Mouse (Mus musculus) midbrain, embryonic 16.5 days (tissue): ENCODE measurements around the gene Sap30bp. TPM values are rescaled to one million over a fixed set of nuclear protein-coding genes. Genes with fewer than 3 reads are reported as not detected.

ENCODE experiments used
- ATAC-seq: fragments of 200-750 bp; cut with Nextera tagmentation; 2 replicates; pipeline ENCODE4 v1.8.0; 2017; ENCODE audit warnings: moderate TSS enrichment
- H3K27ac ChIP-seq: fragments of 300-500 bp; sonication (generic); 2 replicates; pipeline ENCODE4 v1.5.1; 2014; ENCODE audit warnings: mild to moderate bottlenecking, low read length, mixed read lengths
- H3K27me3 ChIP-seq: fragments of 300-500 bp; sonication (generic); 2 replicates; pipeline ENCODE4 v1.6.1; 2014; ENCODE audit warnings: low read depth, low read length, mixed read lengths; ENCODE audit not compliant: control insufficient read depth, insufficient read depth
- H3K36me3 ChIP-seq: fragments of 300-500 bp; sonication (generic); 2 replicates; pipeline ENCODE4 v1.6.1; 2014; ENCODE audit warnings: mild to moderate bottlenecking, low read length, moderate library complexity, mixed read lengths; ENCODE audit not compliant: control insufficient read depth, insufficient read depth
- H3K4me1 ChIP-seq: fragments of 300-500 bp; sonication (generic); 2 replicates; pipeline ENCODE4 v1.6.1; 2014; ENCODE audit warnings: mild to moderate bottlenecking, low read length, mixed read lengths; ENCODE audit not compliant: control insufficient read depth, insufficient read depth
- H3K4me2 ChIP-seq: fragments of 300-500 bp; sonication (generic); 2 replicates; pipeline ENCODE4 v1.6.1; 2014; ENCODE audit warnings: mild to moderate bottlenecking, low read length, mixed read lengths
- H3K4me3 ChIP-seq: fragments of 300-500 bp; sonication (generic); 2 replicates; pipeline ENCODE4 v1.5.1; 2014; ENCODE audit warnings: low read depth, mild to moderate bottlenecking, low read length, moderate library complexity, mixed read lengths
- H3K9ac ChIP-seq: fragments of 300-500 bp; sonication (generic); 2 replicates; pipeline ENCODE4 v1.6.1; 2014; ENCODE audit warnings: low read depth, low read length, mixed read lengths
- H3K9me3 ChIP-seq: fragments of 300-500 bp; sonication (generic); replicated peaks from 2 replicates; pipeline ENCODE4 v1.6.1; 2014; ENCODE audit warnings: mild to moderate bottlenecking, low read length, mixed read lengths; ENCODE audit not compliant: control insufficient read depth, poor library complexity, severe bottlenecking
- WGBS: fragments of 180-500 bp; shearing (Covaris S2); extraction: QIAGEN DNeasy Blood & Tissue Kit; methylation state at CpG from one replicate; pipeline ENCODE4 v1.1.7; 2014; 5-methylcytosine and 5-hydroxymethylcytosine counted together
- polyA plus RNA-seq: library from polyadenylated mRNA; unstranded; fragments of >200 nt; fragmentation: Nextera tagmentation; extraction: Ambion mirVana; gene quantifications from 2 replicates; pipeline ENCODE4 v1.2.1, GENCODE M21; 2015

Sap30bp gene
- polyA plus RNA-seq, 1 experiment from 2014 or later = 49.0 TPM

DNA sequence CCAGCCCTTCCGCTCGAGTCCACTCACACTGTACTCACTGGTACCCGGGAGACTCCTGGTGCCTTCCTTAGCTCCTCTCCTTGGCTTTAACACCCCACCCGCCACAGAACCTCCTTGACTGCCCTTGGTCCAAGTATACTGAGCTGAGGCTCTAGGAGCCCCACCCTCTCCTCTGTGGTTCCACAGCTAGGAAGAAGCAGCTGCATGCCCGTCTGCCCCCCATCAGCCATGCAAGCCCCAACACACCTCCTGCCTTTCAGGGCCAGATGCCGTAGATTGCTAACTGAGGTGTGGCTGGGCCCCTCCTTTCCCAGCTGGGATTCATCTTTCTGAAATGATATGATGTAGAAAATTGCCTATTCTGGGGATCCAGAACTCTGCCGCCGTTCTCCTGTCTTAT lies 12.2 kb downstream of the Sap30bp start:
- no peak overlapping the region for H3K9ac ChIP-seq
- H3K4me1 ChIP-seq = no peaks in the 10 kb centered on the region
- no peaks in the 10 kb centered on the region for H3K9me3 ChIP-seq
- no peak overlapping the region for H3K4me3 ChIP-seq
- no peaks in the 10 kb centered on the region for H3K27me3 ChIP-seq
- H3K4me2 ChIP-seq = no peak overlapping the region
- no peak for ATAC-seq
- no peak overlapping the region for H3K27ac ChIP-seq
- WGBS = 88% methylated on average over 8 of the region's 8 CpGs
- H3K36me3 ChIP-seq = peaks cover 18% of the 10 kb centered on the region; the same call in 1 of the 2 replicates

DNA sequence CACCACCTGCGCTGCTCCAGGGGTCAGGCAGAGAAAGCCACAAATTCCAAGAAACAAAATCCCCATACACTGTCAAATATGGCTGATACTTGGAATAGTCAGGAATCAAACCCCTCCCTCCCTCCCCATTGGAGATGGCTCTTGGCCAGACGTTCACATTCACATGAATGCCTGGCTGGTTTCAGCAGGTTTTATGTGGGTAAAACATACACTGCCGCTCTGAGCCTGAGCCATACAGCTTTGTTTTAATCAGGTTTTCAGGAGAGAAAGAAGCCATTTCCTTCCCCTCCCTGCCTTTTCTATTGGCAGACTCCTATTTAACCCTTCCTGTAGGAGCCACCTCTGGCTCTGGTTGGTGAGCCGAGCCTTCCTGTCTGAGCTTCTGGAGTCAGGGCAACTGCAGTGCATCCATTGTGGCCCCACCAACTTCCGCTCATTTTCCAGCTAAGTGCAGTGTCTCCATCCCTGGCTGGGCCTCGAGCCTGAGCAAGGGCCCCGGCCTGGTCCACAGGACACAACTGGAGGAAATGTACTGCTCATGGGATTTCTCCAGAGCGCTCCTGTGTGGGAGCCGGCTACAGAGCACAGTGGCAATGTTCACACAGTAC lies 13.2 kb downstream of the Sap30bp start:
- Histone ChIP-seq H3K27me3 (no peaks in the 10 kb centered on the region), H3K27ac (no peak overlapping the region), H3K9me3 (no peaks in the 10 kb centered on the region), H3K4me1 (no peaks in the 10 kb centered on the region), H3K4me2 (no peak overlapping the region), H3K4me3 (no peak overlapping the region), H3K9ac (no peak overlapping the region), H3K36me3 (peaks cover 19% of the 10 kb centered on the region)
- no peak for ATAC-seq
- 87% methylated on average over 9 of the region's 9 CpGs for WGBS

DNA sequence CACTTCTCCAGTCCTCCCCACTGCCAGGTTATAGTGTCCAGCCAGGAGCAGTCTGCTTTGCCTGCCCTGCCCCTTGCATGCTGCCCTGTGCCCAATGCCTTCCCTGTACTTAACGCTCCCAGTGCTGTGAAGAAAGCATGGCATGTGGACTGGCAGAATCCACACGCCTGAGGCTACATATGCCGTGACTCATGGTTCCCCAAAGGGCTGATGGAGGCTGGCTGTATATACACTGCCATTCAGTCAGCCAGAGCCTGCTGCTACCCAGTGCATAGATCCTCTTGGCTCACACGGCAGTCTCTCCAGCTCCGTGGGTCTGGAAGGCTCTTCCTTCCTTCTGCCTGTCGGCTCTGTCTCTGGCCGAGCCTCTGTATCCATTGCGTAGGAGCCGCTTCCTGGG lies 15.2 kb downstream of the Sap30bp start:
- H3K36me3 ChIP-seq = peaks cover 21% of the 10 kb centered on the region
- 89% methylated on average over 9 of the region's 9 CpGs for WGBS
- no peak for ATAC-seq
- no peak overlapping the region for H3K27ac ChIP-seq
- H3K9ac ChIP-seq = no peak overlapping the region
- H3K4me2 ChIP-seq = no peak overlapping the region
- no peaks in the 10 kb centered on the region for H3K4me1 ChIP-seq
- no peaks in the 10 kb centered on the region for H3K9me3 ChIP-seq
- no peak overlapping the region for H3K4me3 ChIP-seq
- H3K27me3 ChIP-seq = no peaks in the 10 kb centered on the region

DNA sequence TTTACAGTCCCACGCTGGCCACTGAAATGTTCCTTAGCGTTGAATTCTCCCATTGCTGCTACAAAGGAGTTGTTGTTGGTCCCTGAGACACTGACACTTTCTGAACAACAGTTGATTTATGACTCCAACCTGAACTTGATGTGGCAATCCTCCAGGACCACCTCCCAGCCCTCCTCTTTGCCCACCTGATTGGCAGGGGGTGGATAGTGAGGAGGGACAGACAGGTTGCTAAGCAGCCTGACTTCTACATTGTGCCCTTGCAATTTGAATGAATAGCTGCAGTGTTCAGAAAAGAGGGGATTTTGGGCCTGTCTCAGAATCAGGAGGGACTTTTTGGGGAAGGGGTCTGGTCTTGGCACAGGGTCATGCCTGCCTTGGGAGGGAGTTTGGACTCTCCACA lies 17.6 kb downstream of the Sap30bp start:
- Histone ChIP-seq H3K27me3 (no peaks in the 10 kb centered on the region), H3K9me3 (no peaks in the 10 kb centered on the region), H3K4me2 (no peak overlapping the region), H3K4me3 (no peak overlapping the region), H3K4me1 (no peaks in the 10 kb centered on the region), H3K27ac (no peak overlapping the region), H3K9ac (no peak overlapping the region), H3K36me3 (peaks cover 19% of the 10 kb centered on the region)
- ATAC-seq = no peak
- WGBS = 89% methylated on average over 2 of the region's 2 CpGs

DNA sequence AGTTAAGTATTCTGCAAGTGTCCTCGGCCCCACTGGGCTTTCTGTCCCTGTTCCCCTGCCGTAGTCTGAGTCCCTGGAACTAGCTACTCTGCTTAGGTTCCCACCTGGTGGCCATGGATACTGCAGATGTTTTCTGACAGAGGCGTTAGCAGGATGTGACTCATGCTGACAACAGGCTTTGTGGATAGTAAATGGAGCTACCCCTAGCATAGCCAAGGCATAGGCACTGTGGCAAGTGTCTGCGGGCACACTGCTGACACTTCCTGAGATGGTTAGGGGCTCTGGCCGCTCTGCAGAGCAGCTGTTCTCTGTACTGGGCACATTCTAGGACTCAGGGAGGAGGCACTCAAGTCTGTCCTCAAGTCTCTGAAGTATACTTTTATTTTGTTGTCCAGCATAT lies 21.6 kb downstream of the Sap30bp start:
- no peaks in the 10 kb centered on the region for H3K4me1 ChIP-seq
- peaks cover 24% of the 10 kb centered on the region for H3K36me3 ChIP-seq

DNA sequence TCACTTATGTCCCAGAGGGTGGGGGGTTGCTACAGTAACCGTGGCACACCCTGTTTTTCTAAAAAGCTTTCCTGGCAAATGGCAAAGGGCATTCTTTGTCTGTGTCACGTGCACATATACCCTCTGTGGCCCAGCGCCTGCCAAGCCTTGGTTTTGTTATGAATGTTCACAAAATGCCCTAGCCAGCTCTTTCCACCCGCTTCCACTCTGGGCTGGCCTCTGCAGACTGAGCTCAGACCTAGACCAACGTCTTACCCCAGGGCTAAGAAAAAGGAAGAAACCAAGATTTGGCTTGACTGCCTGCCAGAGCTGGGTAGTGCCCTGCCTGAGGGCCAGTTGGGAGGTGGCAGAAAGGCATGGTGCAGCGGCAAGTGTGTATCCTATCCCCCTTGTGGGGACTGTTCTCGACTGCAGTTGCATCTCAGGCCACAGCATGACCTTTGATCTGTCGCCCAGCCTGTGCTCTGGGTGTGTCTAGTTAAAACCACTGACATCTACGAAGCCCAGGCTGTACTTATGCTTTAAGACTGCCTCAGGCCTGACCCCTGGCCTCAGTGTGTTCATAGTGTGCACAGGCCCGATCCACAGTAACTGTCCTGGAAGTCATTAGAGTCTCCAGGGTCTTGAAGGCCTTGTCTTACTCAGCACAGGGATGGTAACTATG lies 22.2 kb downstream of the Sap30bp start:
- no peak overlapping the region for H3K9ac ChIP-seq
- no peak overlapping the region for H3K4me3 ChIP-seq
- H3K27me3 ChIP-seq = no peaks in the 10 kb centered on the region
- H3K4me1 ChIP-seq = no peaks in the 10 kb centered on the region
- H3K4me2 ChIP-seq = no peak overlapping the region
- WGBS = 62% methylated on average over 10 of the region's 10 CpGs
- H3K36me3 ChIP-seq = peaks cover 24% of the 10 kb centered on the region
- H3K27ac ChIP-seq = no peak overlapping the region
- ATAC-seq = no peak
- H3K9me3 ChIP-seq = no peaks in the 10 kb centered on the region

More for the DNA sequence above, 21.6 kb downstream of the Sap30bp start:
- Histone ChIP-seq H3K27ac (no peak overlapping the region), H3K4me2 (no peak overlapping the region), H3K9ac (no peak overlapping the region), H3K27me3 (no peaks in the 10 kb centered on the region), H3K4me3 (no peak overlapping the region), H3K9me3 (no peaks in the 10 kb centered on the region)
- no peak for ATAC-seq
- WGBS = 89% methylated on average over 5 of the region's 5 CpGs

DNA sequence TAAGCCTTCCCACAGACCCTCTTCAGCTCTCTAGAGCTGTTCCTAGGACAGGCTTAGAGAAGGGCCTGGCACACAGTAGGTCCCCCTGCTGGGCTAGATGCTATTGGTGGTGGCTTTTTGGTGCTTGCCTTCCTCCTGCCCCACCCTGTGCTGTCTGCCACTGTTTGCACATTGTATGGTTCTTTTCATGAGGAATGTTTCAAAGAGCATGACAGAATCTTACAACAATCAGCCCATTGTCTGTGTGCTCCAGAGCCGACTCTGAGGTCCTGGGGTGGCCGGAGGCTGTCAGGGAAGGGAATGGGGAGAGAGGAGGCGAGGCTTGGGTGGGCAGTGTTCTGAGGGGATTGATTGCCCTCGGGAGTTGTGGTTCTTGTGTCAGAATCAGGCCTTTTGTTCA lies 23.4 kb downstream of the Sap30bp start:
- ATAC-seq = no peak

DNA sequence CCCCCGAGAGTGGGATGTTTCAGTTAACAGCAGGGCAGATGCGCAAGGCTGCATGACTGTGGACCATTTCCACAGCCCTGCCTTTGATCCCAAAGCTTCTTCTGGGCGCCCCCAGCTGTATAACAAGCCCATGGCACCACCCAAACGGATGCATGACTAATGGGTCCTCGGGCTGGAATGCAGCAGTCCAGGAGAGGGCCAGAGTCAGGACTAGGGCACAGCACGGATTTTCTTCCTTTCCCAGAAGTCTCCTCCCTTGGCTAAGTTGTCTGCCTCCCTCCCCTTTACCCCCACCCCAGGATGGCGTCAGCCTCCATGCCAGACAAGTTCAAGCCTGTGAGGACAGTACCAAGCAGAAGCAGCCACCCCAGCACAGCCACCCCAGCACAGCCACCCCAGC lies 24.9 kb downstream of the Sap30bp start:
- no peak for ATAC-seq
- WGBS = 72% methylated on average over 7 of the region's 7 CpGs
- no peak overlapping the region for H3K4me3 ChIP-seq

More for the DNA sequence above, 23.4 kb downstream of the Sap30bp start:
- peak overlapping the region; percentile 13; the same call in 1 of the 2 replicates for H3K27ac ChIP-seq
- peaks cover 30% of the 10 kb centered on the region for H3K36me3 ChIP-seq
- H3K4me3 ChIP-seq = no peak overlapping the region
- H3K9me3 ChIP-seq = no peaks in the 10 kb centered on the region
- 11% methylated on average over 4 of the region's 4 CpGs for WGBS
- no peaks in the 10 kb centered on the region for H3K4me1 ChIP-seq
- H3K27me3 ChIP-seq = no peaks in the 10 kb centered on the region
- H3K9ac ChIP-seq = no peak overlapping the region
- H3K4me2 ChIP-seq = no peak overlapping the region

DNA sequence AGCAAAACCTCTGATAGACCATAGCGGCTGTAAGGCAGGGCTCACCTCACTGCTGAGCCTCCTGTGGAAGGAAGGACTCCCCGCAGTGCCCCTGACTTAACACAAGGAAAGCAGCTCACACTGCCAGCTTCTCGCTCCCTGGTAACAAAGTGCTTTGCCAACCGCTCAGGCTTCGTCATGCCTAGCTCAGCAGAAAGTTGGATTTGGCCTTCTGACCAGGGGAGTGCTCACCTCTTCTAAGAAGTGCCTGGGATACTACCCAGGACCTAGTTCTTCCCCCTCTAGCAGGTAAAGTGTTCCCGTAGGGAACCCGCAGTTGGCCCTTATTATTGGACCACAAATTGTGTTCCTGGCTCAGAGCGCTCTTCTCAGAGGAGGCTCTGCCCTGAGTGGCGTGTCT lies 25.9 kb downstream of the Sap30bp start:
- no peaks in the 10 kb centered on the region for H3K9me3 ChIP-seq
- H3K27ac ChIP-seq = no peak overlapping the region
- WGBS = 96% methylated on average over 9 of the region's 9 CpGs
- no peak overlapping the region for H3K9ac ChIP-seq
- ATAC-seq = no peak
- H3K4me1 ChIP-seq = no peaks in the 10 kb centered on the region
- H3K27me3 ChIP-seq = no peaks in the 10 kb centered on the region
- H3K4me3 ChIP-seq = no peak overlapping the region
- H3K4me2 ChIP-seq = no peak overlapping the region
- peaks cover 26% of the 10 kb centered on the region for H3K36me3 ChIP-seq

More for the DNA sequence above, 24.9 kb downstream of the Sap30bp start:
- Histone ChIP-seq H3K27ac (no peak overlapping the region), H3K27me3 (no peaks in the 10 kb centered on the region), H3K4me2 (no peak overlapping the region), H3K4me1 (no peaks in the 10 kb centered on the region), H3K9ac (no peak overlapping the region), H3K9me3 (no peaks in the 10 kb centered on the region), H3K36me3 (peaks cover 28% of the 10 kb centered on the region)
